12 mouse cellular contexts compared by ENCODE assay signal in the genomic region with DNA sequence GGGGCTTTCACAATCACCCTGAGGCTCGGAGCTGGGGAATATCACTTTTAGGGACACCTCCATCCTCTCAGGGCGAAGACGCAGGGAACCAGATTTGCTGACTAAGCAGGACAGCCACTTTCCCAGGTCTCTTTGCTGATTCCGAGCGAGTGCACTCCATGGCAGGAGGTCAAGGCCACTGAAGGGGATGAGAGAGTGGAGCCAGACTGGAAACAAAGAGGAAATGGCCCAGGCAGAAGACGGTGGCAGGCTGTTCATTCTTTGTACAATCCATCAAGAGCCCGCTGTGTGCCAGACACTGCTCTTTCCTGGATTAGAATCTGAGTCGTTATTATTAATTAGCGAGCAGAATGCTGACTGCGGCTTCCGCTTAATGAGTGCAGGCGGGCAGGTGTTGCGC.
A peak's percentile ranks its signal among the peaks of the same experiment; 100 is the strongest.
DNase-seq lines count a peak whose midpoint lies in the region; ATAC-seq and TF ChIP-seq lines count a peak whose summit lies in the region.
"Had no signal": no experiment of that assay in that cellular context is flagged by ENCODE, and none has a peak within 500 bp of the region (broad histone marks: within the 10 kb centered on the region; RNA-seq: fewer than 3 reads in every experiment).

No protein-coding gene starts in this region.

- no peak overlapping the region for H3K9ac ChIP-seq in forebrain, embryonic 15.5 days (replicated peaks)
- H3K9ac ChIP-seq: embryonic facial prominence, embryonic 13.5 days; liver, embryonic 15.5 days had no signal

- H3K27ac ChIP-seq in gastrocnemius, adult 2 months = peak overlapping the region; percentile 82
- 0 out of 2 replicates have a peak overlapping the region, but pooled peaks have one; percentile 29 for H3K27ac ChIP-seq in forebrain, embryonic 15.5 days (replicated peaks)
- H3K27ac ChIP-seq: embryonic facial prominence, embryonic 13.5 days; liver, embryonic 15.5 days had no signal

- H3K4me1 ChIP-seq in forebrain, embryonic 15.5 days = peaks cover 36% of the 10 kb centered on the region
- H3K4me1 ChIP-seq: liver, embryonic 15.5 days had no signal

- H3K27me3 ChIP-seq in forebrain, embryonic 15.5 days = no peaks in the 10 kb centered on the region
- H3K27me3 ChIP-seq: embryonic facial prominence, embryonic 13.5 days; liver, embryonic 15.5 days had no signal

- no peak for TF ChIP-seq CTCF in gastrocnemius, adult 2 months (IDR thresholded peaks at IDR 0.05)

- WGBS in forebrain, embryonic 15.5 days = 30% methylated on average over 13 of the region's 13 CpGs

- H3K4me3 ChIP-seq in gastrocnemius, adult 2 months = no peak overlapping the region
- no peak overlapping the region for H3K4me3 ChIP-seq in forebrain, embryonic 15.5 days
- H3K4me3 ChIP-seq: embryonic facial prominence, embryonic 13.5 days; liver, embryonic 15.5 days had no signal

- no peak overlapping the region for H3K4me2 ChIP-seq in forebrain, embryonic 15.5 days (replicated peaks)
- H3K4me2 ChIP-seq: embryonic facial prominence, embryonic 13.5 days; liver, embryonic 15.5 days had no signal

- no peak for ATAC-seq in forebrain, embryonic 15.5 days (replicated peaks)
- ATAC-seq: midbrain, embryonic 16.5 days had no signal

- H3K9me3 ChIP-seq in forebrain, embryonic 15.5 days = no peaks in the 10 kb centered on the region
- H3K9me3 ChIP-seq: embryonic facial prominence, embryonic 13.5 days; liver, embryonic 15.5 days had no signal

- no peak for DNase-seq in gastrocnemius, adult 2 months
- no peak for DNase-seq in gastrocnemius, postnatal 25 days
- peak; percentile 32 for DNase-seq in Muller cell, postnatal 12 days (ENCODE audit: inconsistent ontology term)
- peak; percentile 60 for DNase-seq in mesoderm, embryonic 11.5 days (ENCODE audit: low read depth, low spot score)
- no peak for DNase-seq in left cerebral cortex, adult 11 months (ENCODE audit: low spot score)
- DNase-seq in left cerebral cortex, adult 9 months (ENCODE audit: low spot score in 2 of 2) = no peak
- DNase-seq: right cerebral cortex, postnatal 25 days; thymus, adult 18-20 months had no signal

- no peaks in the 10 kb centered on the region for H3K36me3 ChIP-seq in forebrain, embryonic 15.5 days
- H3K36me3 ChIP-seq: embryonic facial prominence, embryonic 13.5 days; liver, embryonic 15.5 days had no signal

- intact Hi-C loops in gastrocnemius, adult 2 months (cut with DNase I) = no loop called here

Comparison
In these comparisons a context has a peak if more than half of its experiments do, and no peak if none do; other contexts are left out.
1. DNase-seq: peak in Muller cell, postnatal 12 days (single experiment) and mesoderm, embryonic 11.5 days (single experiment); none in gastrocnemius, adult 2 months (single experiment), gastrocnemius, postnatal 25 days (single experiment), left cerebral cortex, adult 11 months (single experiment) and left cerebral cortex, adult 9 months (0 of 2).